Comparison of ENCODE assay signal across 18 mouse cellular contexts in the genomic region with DNA sequence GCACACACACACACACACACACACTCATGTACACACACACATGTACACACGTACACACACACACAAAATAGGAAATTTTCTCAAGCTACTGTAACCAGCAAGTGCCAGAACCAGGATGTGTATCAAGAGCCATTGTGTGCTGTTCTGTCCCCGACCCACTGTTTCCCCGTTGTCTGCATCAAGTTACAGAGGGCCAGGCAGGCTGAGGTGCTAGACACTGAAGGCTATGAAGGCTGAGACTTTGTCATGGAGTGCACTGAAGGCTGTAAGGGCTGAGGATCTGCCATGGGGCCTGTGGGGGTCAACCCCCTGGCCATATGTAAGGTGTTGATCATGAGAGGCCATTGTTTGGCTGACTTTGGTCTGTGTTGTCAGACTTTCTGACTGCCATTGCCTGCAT. TPM values are rescaled to one million over a fixed set of nuclear protein-coding genes. Genes with fewer than 3 reads are reported as not detected.
DNase-seq lines count a peak whose midpoint lies in the region; ATAC-seq and TF ChIP-seq lines count a peak whose summit lies in the region.
"Had no signal": no experiment of that assay in that cellular context is flagged by ENCODE, and none has a peak within 500 bp of the region (broad histone marks: within the 10 kb centered on the region; RNA-seq: fewer than 3 reads in every experiment).

No protein-coding gene starts in this region.

- TF ChIP-seq CTCF in stomach, postnatal 0 days (IDR thresholded peaks at IDR 0.05; ENCODE audit: low read depth), result no peak

- peak overlapping the region; percentile 13; the same call in 1 of the 2 replicates for H3K27ac ChIP-seq in heart, embryonic 10.5 days
- H3K27ac ChIP-seq in kidney, embryonic 16.5 days (ENCODE audit: low read length), result peak overlapping the region; percentile 71
- no peak overlapping the region; the same call in 1 of the 2 replicates for H3K27ac ChIP-seq in midbrain, embryonic 11.5 days (ENCODE audit: low read depth, low read length)
- no peak overlapping the region for H3K27ac ChIP-seq in midbrain, embryonic 14.5 days (replicated peaks; ENCODE audit: low read depth, low read length)
- no peak overlapping the region for H3K27ac ChIP-seq in stomach, postnatal 0 days (replicated peaks)
- H3K27ac ChIP-seq: heart, embryonic 15.5 days; hindbrain, embryonic 15.5 days had no signal

- 64% methylated on average over 3 of the region's 3 CpGs for whole genome bisulfite sequencing in heart, embryonic 10.5 days
- 47% methylated on average over 3 of the region's 3 CpGs for WGBS in kidney, embryonic 16.5 days
- WGBS in midbrain, embryonic 11.5 days, result 60% methylated on average over 3 of the region's 3 CpGs
- WGBS in midbrain, embryonic 14.5 days, result 57% methylated on average over 3 of the region's 3 CpGs
- 84% methylated on average over 3 of the region's 3 CpGs for WGBS in stomach, postnatal 0 days

- 0 out of 2 replicates have a peak, but pooled peaks cover 4% of the 10 kb centered on the region for H3K27me3 ChIP-seq in heart, embryonic 10.5 days (ENCODE audit: insufficient read depth, poor library complexity, severe bottlenecking)
- H3K27me3 ChIP-seq in kidney, embryonic 16.5 days (ENCODE audit: insufficient read depth, low read length), result no peaks in the 10 kb centered on the region
- no peaks in the 10 kb centered on the region; the same call in 1 of the 2 replicates for H3K27me3 ChIP-seq in midbrain, embryonic 11.5 days (ENCODE audit: control insufficient read depth, insufficient read depth, low read length)
- H3K27me3 ChIP-seq in midbrain, embryonic 14.5 days (ENCODE audit: control insufficient read depth, insufficient read depth, low read length), result no peaks in the 10 kb centered on the region
- no peaks in the 10 kb centered on the region for H3K27me3 ChIP-seq in stomach, postnatal 0 days (ENCODE audit: control insufficient read depth, insufficient read depth, low read length)
- H3K27me3 ChIP-seq: heart, embryonic 15.5 days; hindbrain, embryonic 15.5 days had no signal

- peak; percentile 52; the same call in 1 of the 2 replicates for ATAC-seq in kidney, embryonic 16.5 days (ENCODE audit: low FRiP score, low TSS enrichment)
- ATAC-seq in midbrain, embryonic 11.5 days (ENCODE audit: low FRiP score), result no peak
- no peak for ATAC-seq in midbrain, embryonic 14.5 days (ENCODE audit: low FRiP score, low TSS enrichment)
- ATAC-seq in stomach, postnatal 0 days (ENCODE audit: low FRiP score, low TSS enrichment), result no peak

- no peaks in the 10 kb centered on the region for H3K36me3 ChIP-seq in heart, embryonic 10.5 days
- H3K36me3 ChIP-seq in kidney, embryonic 16.5 days (ENCODE audit: insufficient read depth, low read length), result no peaks in the 10 kb centered on the region
- no peaks in the 10 kb centered on the region for H3K36me3 ChIP-seq in midbrain, embryonic 11.5 days (ENCODE audit: control insufficient read depth, insufficient read depth, low read length)
- no peaks in the 10 kb centered on the region for H3K36me3 ChIP-seq in midbrain, embryonic 14.5 days (ENCODE audit: control insufficient read depth, insufficient read depth, low read length)
- no peaks in the 10 kb centered on the region for H3K36me3 ChIP-seq in stomach, postnatal 0 days (ENCODE audit: control insufficient read depth, insufficient read depth, low read length)
- H3K36me3 ChIP-seq: heart, embryonic 15.5 days; hindbrain, embryonic 15.5 days had no signal

- DNase-seq in heart, embryonic 10.5 days (ENCODE audit: low spot score), result no peak
- no peak for DNase-seq in heart, adult 9 months (ENCODE audit: low spot score in 2 of 2)
- no peak for DNase-seq in kidney, adult 18-20 months
- DNase-seq in midbrain, embryonic 11.5 days (ENCODE audit: low spot score, missing footprints), result peak; percentile 90
- no peak for DNase-seq in midbrain, embryonic 14.5 days
- no peak for DNase-seq in stomach, postnatal 0 days (ENCODE audit: low spot score)
- DNase-seq: adrenal gland, adult 2 months; adrenal gland, postnatal 25 days; cerebellum, adult 18-20 months; cerebellum, adult 9-11 months; cerebellum, postnatal 36 days; gastrocnemius, postnatal 36 days; heart, adult 11 months; heart, postnatal 14 days had no signal

- no peak for TF ChIP-seq EP300 in stomach, postnatal 0 days (optimal IDR thresholded peaks at IDR 0.05)

- H3K9me3 ChIP-seq in heart, embryonic 10.5 days, result no peaks in the 10 kb centered on the region
- H3K9me3 ChIP-seq in kidney, embryonic 16.5 days (ENCODE audit: low read length), result no peaks in the 10 kb centered on the region
- H3K9me3 ChIP-seq in midbrain, embryonic 11.5 days (ENCODE audit: control insufficient read depth, low read length), result no peaks in the 10 kb centered on the region
- H3K9me3 ChIP-seq in midbrain, embryonic 14.5 days (ENCODE audit: control insufficient read depth, low read length), result no peaks in the 10 kb centered on the region
- H3K9me3 ChIP-seq in stomach, postnatal 0 days (ENCODE audit: control insufficient read depth, low read length), result no peaks in the 10 kb centered on the region
- H3K9me3 ChIP-seq: heart, embryonic 15.5 days; hindbrain, embryonic 15.5 days had no signal

- H3K4me2 ChIP-seq in kidney, embryonic 16.5 days (replicated peaks; ENCODE audit: low read depth, low read length), result no peak overlapping the region
- no peak overlapping the region for H3K4me2 ChIP-seq in midbrain, embryonic 11.5 days
- H3K4me2 ChIP-seq in midbrain, embryonic 14.5 days (ENCODE audit: low read length), result no peak overlapping the region
- no peak overlapping the region for H3K4me2 ChIP-seq in stomach, postnatal 0 days (replicated peaks; ENCODE audit: low read depth)
- H3K4me2 ChIP-seq: heart, embryonic 11.5 days had no signal

- no peak overlapping the region for H3K4me3 ChIP-seq in heart, embryonic 10.5 days
- no peak overlapping the region for H3K4me3 ChIP-seq in kidney, embryonic 16.5 days (ENCODE audit: low read length)
- H3K4me3 ChIP-seq in midbrain, embryonic 11.5 days (ENCODE audit: low read depth, low read length), result no peak overlapping the region
- H3K4me3 ChIP-seq in midbrain, embryonic 14.5 days (replicated peaks; ENCODE audit: low read depth, low read length), result no peak overlapping the region
- H3K4me3 ChIP-seq in stomach, postnatal 0 days (ENCODE audit: low read depth, low read length), result no peak overlapping the region
- H3K4me3 ChIP-seq: heart, embryonic 15.5 days; hindbrain, embryonic 15.5 days had no signal

- peaks cover 17% of the 10 kb centered on the region for H3K4me1 ChIP-seq in heart, embryonic 10.5 days
- H3K4me1 ChIP-seq in kidney, embryonic 16.5 days (ENCODE audit: insufficient read depth, low read length), result peaks cover 35% of the 10 kb centered on the region
- H3K4me1 ChIP-seq in midbrain, embryonic 11.5 days (ENCODE audit: control insufficient read depth, insufficient read depth, low read length), result peaks cover 5% of the 10 kb centered on the region
- 0 out of 2 replicates have a peak, but pooled peaks cover 11% of the 10 kb centered on the region for H3K4me1 ChIP-seq in midbrain, embryonic 14.5 days (ENCODE audit: control insufficient read depth, insufficient read depth, low read length)
- no peaks in the 10 kb centered on the region for H3K4me1 ChIP-seq in stomach, postnatal 0 days (replicated peaks; ENCODE audit: control insufficient read depth, insufficient read depth)
- H3K4me1 ChIP-seq: hindbrain, embryonic 15.5 days had no signal

- H3K9ac ChIP-seq in kidney, embryonic 16.5 days (replicated peaks; ENCODE audit: low read length), result no peak overlapping the region
- no peak overlapping the region for H3K9ac ChIP-seq in midbrain, embryonic 11.5 days (ENCODE audit: low read length)
- no peak overlapping the region for H3K9ac ChIP-seq in midbrain, embryonic 14.5 days (replicated peaks; ENCODE audit: low read length)
- no peak overlapping the region for H3K9ac ChIP-seq in stomach, postnatal 0 days (ENCODE audit: low read length)
- H3K9ac ChIP-seq: heart, embryonic 15.5 days; hindbrain, embryonic 15.5 days had no signal

RNA-seq across cellular contexts. Expression of gene Tgfa, which starts 15.6 kb away (rescaled TPM):
- polyA plus RNA-seq in heart, embryonic 10.5 days (2016; fragmentation: Nextera tagmentation; extraction: Ambion mirVana), result 3.2 and 3.7 TPM in 2 replicates
- polyA plus RNA-seq in kidney, embryonic 16.5 days (2015; fragmentation: Nextera tagmentation; extraction: Ambion mirVana), result 7.7 and 9.1 TPM in 2 replicates
- 1.4 and 1.7 TPM in 2 replicates for polyA plus RNA-seq in midbrain, embryonic 11.5 days (2014; fragmentation: Nextera tagmentation; extraction: Ambion mirVana)
- 8.6 and 9.7 TPM in 2 replicates for polyA plus RNA-seq in midbrain, embryonic 14.5 days (2014; fragmentation: Nextera tagmentation; extraction: Ambion mirVana)
- polyA plus RNA-seq in stomach, postnatal 0 days (2015; fragmentation: Nextera tagmentation; extraction: Ambion mirVana), result 8.7 and 9.1 TPM in 2 replicates

Comparison
In these comparisons a context has a peak if more than half of its experiments do, and no peak if none do; other contexts are left out.
1. H3K27ac ChIP-seq: peak in heart, embryonic 10.5 days (single experiment) and kidney, embryonic 16.5 days (single experiment); none in midbrain, embryonic 11.5 days (single experiment), midbrain, embryonic 14.5 days (single experiment) and stomach, postnatal 0 days (single experiment).